Mouse (Mus musculus): ENCODE data around the gene Aggf1. TPM values are rescaled to one million over a fixed set of nuclear protein-coding genes. Genes with fewer than 3 reads are reported as not detected.

Gene Aggf1
- total RNA-seq, 2 experiments from 2014 or later, result 39.0 to 39.9 TPM

Other genes starting within 250 kb of the Aggf1 start
- 10 to 100 TPM; 59.6 to 79.0 TPM for gene Pde8b, start 125.0 kb downstream of the Aggf1 start, total RNA-seq (2021)
- 10 to 100 TPM; 14.7 to 18.0 TPM for gene Zbed3, start 51.7 kb downstream of the Aggf1 start, total RNA-seq (2021)
- 10 to 100 TPM; 14.8 to 17.0 TPM for gene Crhbp, start 69.6 kb upstream of the Aggf1 start, total RNA-seq (2021)
- not detected for gene S100z, start 103.4 kb upstream of the Aggf1 start, total RNA-seq (2021)
- gene F2rl1, start 149.9 kb upstream of the Aggf1 start, total RNA-seq (2021), result under 1 TPM; 0.13 to 0.20 TPM
- 10 to 100 TPM in 1 of 2 experiments, 1 to 10 TPM in 1; 9.8 to 10.7 TPM for gene F2r, start 243.1 kb upstream of the Aggf1 start, total RNA-seq (2021)